Mouse (Mus musculus) heart, postnatal 36 days (tissue): ENCODE results near the gene Rpl28. TPM values are rescaled to one million over a fixed set of nuclear protein-coding genes. Genes with fewer than 3 reads are reported as not detected.

Experiments used
- DNase-seq, 2 experiments: peaks; one replicate each; pipeline ENCODE4 v3.0.0; 2021 to 2022
- intact Hi-C: fragments of 180-260 bp; cut with DNase I; formaldehyde crosslinking; loops from one replicate; pipeline ENCODE4 v1.15.1; 2025
- total RNA-seq, 2 experiments: library from RNA; stranded (reverse); gene quantifications; 2 replicates each; pipeline ENCODE4 v1.2.3; 2021

The Rpl28 gene
- 100 to 1,000 TPM; 515 to 545 TPM for total RNA-seq

GRCm38 (mm10) chr7:4792278-4793212 is at the start of gene Rpl28:
TSS of gene Rpl28 (plus strand) at chr7:4792874.
- DNase-seq: peak; percentile 91 to 92
- intact Hi-C loops: loop anchor here (1.0 to 10.0 kb wide), 5 partner anchors 20 to 640 kb away; partner anchors contain the start of genes Ccdc106, Leng9, Ube2s and Zfp580

DNA sequence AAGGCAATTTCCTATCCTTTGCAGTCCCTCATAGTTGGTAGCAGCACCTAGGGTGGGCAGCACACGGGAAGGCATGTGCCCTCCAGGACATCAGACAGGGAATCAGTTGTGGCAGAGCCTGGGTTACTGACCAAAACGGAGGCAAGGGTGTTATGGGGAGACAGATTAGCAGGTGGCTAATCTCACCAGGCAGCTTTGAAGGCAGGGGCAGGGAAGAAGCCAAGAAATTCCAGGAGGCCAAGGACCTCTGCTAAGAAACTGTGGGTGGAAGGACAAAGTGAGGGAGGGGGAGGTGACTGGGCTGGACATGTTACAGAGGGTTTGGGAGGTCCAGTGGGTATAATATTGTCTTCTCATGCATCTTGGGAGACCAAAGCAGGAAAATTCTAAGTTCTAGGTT is 49.3 kb upstream of the Rpl28 start:
- DNase-seq: no peak
- intact Hi-C loops: no loop called here

GRCm38 (mm10) chr7:4744886-4745285 is 47.8 kb upstream of the Rpl28 start:
- no peak for DNase-seq
- intact Hi-C loops: no loop called here

- intact Hi-C loops: no loop called here
Measured at GRCm38 (mm10) chr7:4746326-4746980, 46.2 kb upstream of the Rpl28 start.

DNA sequence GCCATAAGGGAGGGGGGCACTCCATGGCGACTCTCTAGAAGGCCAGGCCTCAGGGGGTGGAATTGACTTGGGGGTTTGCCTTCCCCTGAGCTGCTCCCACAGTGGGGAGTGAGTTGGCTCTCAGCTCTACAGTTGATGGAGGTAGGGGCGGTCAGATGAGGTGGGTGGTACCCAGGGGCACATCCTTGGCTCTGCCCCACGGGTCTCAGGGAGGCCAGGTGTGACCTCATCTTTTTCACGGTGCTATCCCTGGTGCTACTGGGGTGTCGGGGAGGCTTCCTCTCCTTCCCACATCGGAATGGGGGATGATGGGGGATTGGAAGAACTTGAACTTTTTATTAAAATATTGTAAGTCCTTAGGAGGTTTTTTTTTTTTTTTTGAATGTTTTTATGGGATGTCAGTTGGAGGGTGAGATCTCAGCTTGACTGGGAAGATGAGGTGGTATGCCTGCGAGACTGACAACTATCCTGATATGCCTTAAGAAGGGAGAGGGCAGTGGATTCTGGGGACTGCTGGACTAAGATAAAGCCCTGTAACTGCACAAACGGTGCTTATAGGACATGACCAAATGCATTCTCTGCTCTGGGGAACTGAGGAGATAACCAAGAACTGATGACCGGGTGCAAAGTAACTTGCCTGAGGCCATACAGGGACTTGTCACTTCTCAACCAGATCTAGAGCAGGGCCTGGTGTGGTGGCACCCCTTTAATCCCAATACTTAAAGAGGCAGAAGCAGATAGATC is 45.3 kb upstream of the Rpl28 start:
- intact Hi-C loops: no loop called here
- no peak for DNase-seq

More at GRCm38 (mm10) chr7:4746326-4746980, 46.2 kb upstream of the Rpl28 start:
- no peak for DNase-seq

DNA sequence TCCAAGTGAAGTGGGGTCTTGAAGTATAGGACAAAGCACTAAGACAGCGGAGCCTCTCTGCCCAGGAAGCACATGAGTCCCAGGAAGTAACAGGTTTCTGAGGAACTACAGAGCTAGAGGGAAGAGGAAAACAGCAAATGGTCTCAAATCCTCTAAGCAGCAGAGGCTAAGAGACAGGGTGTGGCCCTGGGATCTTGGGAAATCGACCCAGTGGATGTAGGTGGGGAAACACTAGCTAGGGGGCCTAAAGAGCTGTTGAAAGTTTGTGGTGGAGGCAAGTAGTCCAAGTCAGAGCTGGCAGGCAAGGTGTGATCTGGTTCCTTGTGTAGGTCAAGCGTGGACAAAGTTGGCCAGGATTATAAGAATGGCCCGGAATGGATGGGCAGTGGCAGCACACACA is 44.4 kb upstream of the Rpl28 start:
- intact Hi-C loops: no loop called here
- no peak for DNase-seq

- intact Hi-C loops: no loop called here
Measured at GRCm38 (mm10) chr7:4749169-4749568, 43.5 kb upstream of the Rpl28 start.

GRCm38 (mm10) chr7:4751971-4752820 is 40.5 kb upstream of the Rpl28 start:
- intact Hi-C loops: loop anchor here (10.0 kb wide), 1 partner anchor 487 kb away; no protein-coding TSS in a partner anchor
- no peak for DNase-seq

More at GRCm38 (mm10) chr7:4749169-4749568, 43.5 kb upstream of the Rpl28 start:
- no peak for DNase-seq

DNA sequence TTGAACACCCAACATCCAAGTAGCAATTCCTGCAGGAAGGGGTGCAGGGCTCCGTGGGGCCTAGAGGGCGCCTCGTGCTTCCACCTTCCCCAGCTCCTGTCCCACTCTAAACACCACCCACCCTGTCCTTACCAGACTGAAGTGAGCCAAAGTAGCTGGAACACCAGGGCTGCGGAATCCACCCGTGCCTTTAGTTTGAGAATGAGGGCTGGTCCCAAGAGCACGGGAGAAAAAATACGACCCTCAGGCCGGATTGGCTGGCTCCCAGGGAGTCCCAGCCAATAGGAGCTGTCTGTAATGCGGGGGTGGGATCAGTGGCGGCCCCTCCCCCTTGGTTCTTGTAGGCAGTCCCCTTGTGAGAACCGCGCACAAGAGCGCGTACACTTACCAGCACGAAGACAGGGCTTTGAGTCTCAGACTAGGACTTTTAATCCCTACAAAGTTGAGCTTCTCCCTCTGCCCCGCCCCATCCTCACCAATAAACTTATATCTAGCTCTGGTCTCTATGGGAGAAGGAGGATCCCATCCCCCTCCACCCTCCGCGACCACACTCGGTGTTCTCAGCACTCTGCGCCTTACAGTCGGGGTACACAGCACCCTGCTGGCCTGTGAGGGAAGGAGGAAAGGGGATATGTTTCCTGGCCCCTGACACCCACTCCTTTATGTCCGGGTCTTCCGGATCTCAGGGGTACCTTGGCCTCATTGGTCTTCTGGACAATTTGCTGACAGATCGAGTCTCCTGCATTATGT is 39.7 kb upstream of the Rpl28 start, which contains the start of gene Cox6b2:
TSS of gene Cox6b2 (minus strand) at position 274 of the 750 bp plus-strand sequence.
- DNase-seq: peak; percentile 43 to 52
- intact Hi-C loops: loop anchor here (10.0 kb wide), 1 partner anchor 488 kb away; no protein-coding TSS in a partner anchor

- intact Hi-C loops: loop anchor here (10.0 kb wide), 1 partner anchor 495 kb away; no protein-coding TSS in a partner anchor
Measured at GRCm38 (mm10) chr7:4759670-4760069, 33.0 kb upstream of the Rpl28 start.

DNA sequence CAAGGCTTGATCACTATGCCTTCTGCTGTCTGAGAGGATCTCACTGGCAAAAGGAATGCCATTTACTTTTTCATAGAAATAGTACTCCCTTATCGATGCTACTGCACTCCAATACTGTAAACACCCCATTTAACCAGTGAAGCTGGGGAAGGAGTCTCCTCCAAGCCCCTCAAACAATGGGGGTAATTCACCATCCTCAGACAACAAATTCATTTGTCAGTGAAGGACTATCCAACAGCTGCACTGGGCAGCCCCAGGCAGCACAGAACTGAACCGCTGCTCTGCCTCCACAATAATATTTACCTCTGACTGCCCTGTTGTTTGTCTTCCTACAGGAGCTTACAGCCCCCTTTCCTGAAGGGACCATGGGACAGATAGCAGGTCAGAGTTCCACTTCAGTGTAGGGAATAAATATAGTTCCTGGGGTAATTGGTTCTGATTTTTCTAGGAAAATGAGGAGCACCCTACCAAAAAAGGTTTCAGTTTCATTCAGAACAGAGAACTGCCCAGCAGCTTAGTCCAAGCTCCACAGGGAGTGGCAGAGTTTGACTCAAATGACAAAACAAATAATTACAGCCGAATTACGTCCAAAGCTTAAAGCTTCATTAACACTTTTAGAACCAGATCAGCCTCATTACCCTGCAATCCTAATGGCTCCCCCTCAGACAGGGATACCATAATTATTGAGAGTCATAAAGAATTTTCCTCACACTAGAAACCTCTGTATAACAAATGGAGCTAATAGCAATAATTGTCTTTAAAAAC is 27.5 kb upstream of the Rpl28 start:
- DNase-seq: no peak
- intact Hi-C loops: no loop called here

More at GRCm38 (mm10) chr7:4759670-4760069, 33.0 kb upstream of the Rpl28 start:
- DNase-seq: no peak

GRCm38 (mm10) chr7:4771202-4771601 is 21.5 kb upstream of the Rpl28 start, which contains the start of gene Fam71e2:
TSS of gene Fam71e2 (minus strand) at chr7:4771302.
- no peak for DNase-seq
- intact Hi-C loops: no loop called here

DNA sequence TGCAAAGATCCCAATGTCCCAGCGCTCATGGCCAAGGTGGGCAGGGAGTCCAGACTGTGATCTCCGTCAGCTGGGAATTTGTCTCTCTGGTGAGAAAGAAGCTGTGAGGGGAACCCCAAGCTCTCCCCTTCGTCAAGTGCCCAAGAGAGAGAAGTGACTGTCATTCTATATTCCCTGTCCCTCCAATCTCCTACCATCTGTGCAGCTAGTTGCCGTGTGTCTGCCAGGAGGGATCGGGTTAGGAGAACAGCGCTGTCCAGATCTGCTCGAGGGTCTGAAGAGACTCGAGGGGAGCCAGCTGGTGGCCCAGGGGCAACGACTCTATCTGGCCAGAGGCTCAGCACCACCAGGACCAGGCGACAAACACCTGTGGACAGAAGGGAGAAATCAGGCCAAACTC is 16.5 kb upstream of the Rpl28 start:
- intact Hi-C loops: no loop called here
- no peak for DNase-seq

DNA sequence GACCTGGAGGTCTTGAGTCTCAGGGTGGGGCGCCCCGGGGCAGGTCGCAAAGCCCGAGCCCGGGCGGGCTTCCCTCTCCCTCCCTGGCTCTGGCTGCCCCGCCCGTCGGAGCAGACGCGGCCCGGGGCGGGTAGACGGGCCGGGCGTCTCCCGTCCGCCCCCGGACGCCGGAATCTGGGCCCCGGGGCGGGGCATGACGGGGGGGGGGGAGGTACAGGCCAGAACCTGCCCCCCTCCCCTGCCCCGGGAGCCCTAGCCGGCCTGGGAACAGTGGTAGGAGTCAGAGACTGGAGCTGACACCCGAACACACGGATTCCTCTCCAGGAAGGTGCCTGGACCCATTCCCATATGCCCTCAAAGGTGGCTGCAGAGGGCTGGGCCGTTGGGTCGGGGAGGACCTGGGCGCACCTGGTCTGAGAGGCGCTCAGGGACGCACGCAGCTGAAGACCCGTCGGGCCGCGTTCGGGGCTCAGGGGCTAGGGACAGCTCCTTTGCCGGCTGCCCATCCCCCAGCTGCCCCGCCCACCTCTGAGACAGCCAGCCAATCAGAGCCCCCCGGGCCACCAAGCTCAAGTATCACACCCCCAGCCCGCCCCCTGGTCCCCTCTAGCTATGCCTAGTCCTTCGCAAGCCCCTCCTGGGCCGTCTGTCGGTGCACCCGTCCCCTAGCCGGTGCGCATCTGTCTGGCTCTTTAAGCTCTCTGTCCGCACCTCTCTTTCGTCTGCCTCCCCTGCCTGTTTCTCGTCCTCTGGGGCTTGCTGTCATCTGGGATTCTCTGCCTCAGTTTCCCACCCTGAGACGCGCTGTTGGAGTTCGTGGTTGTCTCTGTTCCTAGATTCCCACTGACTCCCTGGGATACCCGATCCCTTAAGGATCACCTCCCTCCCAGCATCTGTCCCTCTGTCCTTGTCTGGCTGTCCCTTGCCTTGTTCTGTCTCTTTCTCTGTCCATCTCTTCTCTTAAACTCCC is 15.5 kb upstream of the Rpl28 start:
- intact Hi-C loops: no loop called here

GRCm38 (mm10) chr7:4777851-4778637 is 14.6 kb upstream of the Rpl28 start:
- intact Hi-C loops: no loop called here
- DNase-seq: no peak

More for the DNA sequence above, 15.5 kb upstream of the Rpl28 start:
- DNase-seq: peak; percentile 50 to 58

GRCm38 (mm10) chr7:4779921-4780320 is 12.8 kb upstream of the Rpl28 start:
- no peak for DNase-seq
- intact Hi-C loops: no loop called here
